Mouse (Mus musculus) E14TG2a.4 (cell line): ENCODE measurements around the gene Xpot.

ENCODE experiments used
- CTCF ChIP-seq: conservative IDR thresholded peaks from 2 replicates; pipeline ENCODE4 v1.5.1; 2014; ENCODE audit warnings: low read length
- NANOG ChIP-seq: IDR thresholded peaks from 2 replicates; pipeline ENCODE4 v1.6.1; 2014; ENCODE audit warnings: borderline replicate concordance, low read length, mixed read lengths

GRCm38 (mm10) chr10:121547162-121547561 lies 79.0 kb downstream of the Xpot start:
- TF ChIP-seq CTCF (no peak), NANOG (no peak)
